Mouse (Mus musculus) G1E (cell line): ENCODE results near the gene Pappa. TPM values are rescaled to one million over a fixed set of nuclear protein-coding genes. Genes with fewer than 3 reads are reported as not detected.

Experiments used
- ATAC-seq: 2 replicates; pipeline ENCODE4 v1.8.0; 2016; ENCODE audit warnings: mild to moderate bottlenecking; ENCODE audit not compliant: insufficient number of reproducible peaks, poor library complexity, low FRiP score, severe bottlenecking; ENCODE audit errors: extremely low read depth
- DNase-seq: peaks from one replicate; pipeline ENCODE4 v3.0.0; 2012; ENCODE audit warnings: low spot score
- H3K27me3 ChIP-seq: 2 replicates; pipeline ENCODE4 v1.6.1; 2012; ENCODE audit warnings: mild to moderate bottlenecking, low read length, inconsistent platforms; ENCODE audit not compliant: insufficient read depth
- H3K36me3 ChIP-seq: replicated peaks from 2 replicates; pipeline ENCODE3; 2012; ENCODE audit warnings: mild to moderate bottlenecking, inconsistent platforms
- H3K4me1 ChIP-seq: 2 replicates; pipeline ENCODE4 v1.6.1; 2012; ENCODE audit warnings: low read depth, low read length, inconsistent platforms, mixed read lengths; ENCODE audit not compliant: insufficient read depth
- H3K4me3 ChIP-seq: 2 replicates; pipeline ENCODE4 v1.5.1; 2012; ENCODE audit warnings: low read depth, mild to moderate bottlenecking, inconsistent platforms, low read length, moderate library complexity, mixed read lengths
- H3K9me3 ChIP-seq: replicated peaks from 2 replicates; pipeline ENCODE4 v1.6.1; 2012; ENCODE audit warnings: inconsistent platforms
- CTCF ChIP-seq: IDR thresholded peaks from 2 replicates; pipeline ENCODE4 v1.5.1; 2012; ENCODE audit warnings: low read depth, low read length, inconsistent platforms, mixed read lengths
- GATA1 ChIP-seq: IDR thresholded peaks from 2 replicates; pipeline ENCODE4 v1.6.1; 2012; ENCODE audit warnings: borderline replicate concordance, low read length, inconsistent platforms, mixed read lengths
- GATA2 ChIP-seq: IDR thresholded peaks from 2 replicates; pipeline ENCODE4 v1.6.1; 2012; ENCODE audit warnings: low read depth, low read length, inconsistent platforms, borderline replicate concordance
- POLR2AphosphoS5 ChIP-seq: IDR thresholded peaks from 2 replicates; pipeline ENCODE4 v1.6.1; 2012; ENCODE audit warnings: low read depth, low read length, inconsistent platforms; ENCODE audit not compliant: insufficient replicate concordance
- TAL1 ChIP-seq: conservative IDR thresholded peaks from 2 replicates; pipeline ENCODE4 v1.6.1; 2012; ENCODE audit warnings: low read depth, low read length, inconsistent platforms, mixed read lengths
- polyA plus RNA-seq: library from polyadenylated mRNA; stranded (reverse); fragments of >175 nt; gene quantifications from 2 replicates; pipeline ENCODE4 v1.2.3, GENCODE M21; 2012
- total RNA-seq, 2 experiments: library from RNA; stranded (forward) in 1 of 2; stranded (reverse) in 1 of 2; fragments of 200-1000 nt in 1 of 2; fragments of >200 nt in 1 of 2; fragmentation: Nextera tagmentation in 1 of 2; gene quantifications; 2 replicates each; pipeline ENCODE4 v1.2.3; 2014 to 2017

Pappa gene
- total and polyA plus RNA-seq, 3 experiments = 0.05 TPM; not detected in 2

DNA sequence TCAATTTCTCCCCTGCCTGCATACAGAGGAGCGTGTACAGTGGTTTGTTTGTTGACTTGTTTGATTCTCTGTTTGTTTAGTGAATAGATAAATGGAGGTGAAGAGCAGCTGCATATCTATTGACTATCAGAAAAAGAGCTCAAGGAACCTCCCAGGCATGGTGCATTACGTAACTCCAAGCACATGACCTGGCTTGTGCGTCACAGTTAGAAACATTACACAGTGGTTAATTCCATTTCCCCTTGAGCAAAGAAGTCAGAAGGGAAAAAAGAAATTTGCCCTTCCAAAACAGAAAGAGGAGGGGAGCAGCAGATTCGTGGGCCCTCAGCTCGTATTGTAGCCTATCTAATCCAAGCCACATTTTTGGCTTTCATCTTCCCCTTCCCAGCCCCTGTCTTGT is 11.1 kb downstream of the Pappa start:
- H3K36me3 ChIP-seq = no peaks in the 10 kb centered on the region
- H3K4me1 ChIP-seq = no peaks in the 10 kb centered on the region
- H3K4me3 ChIP-seq = no peak overlapping the region
- DNase-seq = no peak
- no peak for TF ChIP-seq POLR2AphosphoS5
- TF ChIP-seq TAL1 = no peak
- no peak for TF ChIP-seq GATA2
- TF ChIP-seq CTCF = no peak
- no peak for TF ChIP-seq GATA1
- ATAC-seq = no peak
- H3K9me3 ChIP-seq = 0 out of 2 replicates have a peak, but pooled peaks cover 3% of the 10 kb centered on the region
- no peaks in the 10 kb centered on the region for H3K27me3 ChIP-seq

DNA sequence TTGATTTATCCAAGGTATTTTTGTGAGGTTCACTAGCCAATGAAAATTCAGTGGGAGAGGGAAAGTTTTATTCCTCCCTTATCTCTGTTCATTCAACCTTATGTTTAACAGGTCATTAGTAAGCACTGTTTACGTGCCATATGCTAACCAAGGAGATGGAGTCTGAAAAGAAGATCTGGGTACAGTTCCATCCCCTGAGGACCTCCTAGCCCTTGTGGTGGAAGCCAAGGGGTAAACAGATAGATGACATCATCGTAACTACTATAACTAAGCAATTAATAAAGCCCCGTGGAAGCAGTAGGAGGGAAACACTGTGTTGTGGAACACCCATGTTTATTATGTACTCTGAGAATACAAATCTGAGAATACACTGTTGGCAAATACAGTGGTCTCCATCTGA is 12.6 kb downstream of the Pappa start:
- no peaks in the 10 kb centered on the region for H3K4me1 ChIP-seq
- H3K4me3 ChIP-seq = no peak overlapping the region
- ATAC-seq = no peak
- H3K9me3 ChIP-seq = 0 out of 2 replicates have a peak, but pooled peaks cover 2% of the 10 kb centered on the region
- TF ChIP-seq GATA2 = no peak
- TF ChIP-seq POLR2AphosphoS5 = no peak
- no peak for TF ChIP-seq GATA1
- TF ChIP-seq CTCF = no peak
- TF ChIP-seq TAL1 = no peak
- DNase-seq = no peak
- H3K27me3 ChIP-seq = no peaks in the 10 kb centered on the region
- no peaks in the 10 kb centered on the region for H3K36me3 ChIP-seq

DNA sequence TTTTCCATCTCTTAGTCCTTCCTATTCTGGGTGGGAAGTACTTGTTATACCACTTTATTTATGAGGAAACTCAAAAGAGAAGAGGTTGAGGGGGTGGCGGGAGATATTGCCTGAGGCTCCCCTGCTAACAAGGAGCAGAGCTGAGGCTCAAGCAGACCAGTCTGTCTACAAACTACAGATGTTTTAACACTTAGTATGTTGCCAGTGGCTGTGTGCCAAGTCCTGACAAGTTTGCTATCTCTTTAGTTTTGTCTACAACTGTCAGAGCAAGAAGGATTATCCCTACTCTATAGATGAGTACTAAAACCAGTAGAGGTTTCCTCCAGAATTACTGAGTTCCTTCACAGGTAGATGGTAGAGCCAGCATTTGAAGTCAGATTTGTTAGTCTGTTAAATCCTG is 23.0 kb downstream of the Pappa start:
- TF ChIP-seq TAL1 (no peak), POLR2AphosphoS5 (no peak), CTCF (no peak), GATA1 (no peak), GATA2 (no peak)
- DNase-seq (no peak), ATAC-seq (no peak)
- H3K36me3 ChIP-seq = no peaks in the 10 kb centered on the region
- no peaks in the 10 kb centered on the region for H3K27me3 ChIP-seq
- no peaks in the 10 kb centered on the region for H3K4me1 ChIP-seq
- no peak overlapping the region for H3K4me3 ChIP-seq
- no peaks in the 10 kb centered on the region; the same call in 1 of the 2 replicates for H3K9me3 ChIP-seq

DNA sequence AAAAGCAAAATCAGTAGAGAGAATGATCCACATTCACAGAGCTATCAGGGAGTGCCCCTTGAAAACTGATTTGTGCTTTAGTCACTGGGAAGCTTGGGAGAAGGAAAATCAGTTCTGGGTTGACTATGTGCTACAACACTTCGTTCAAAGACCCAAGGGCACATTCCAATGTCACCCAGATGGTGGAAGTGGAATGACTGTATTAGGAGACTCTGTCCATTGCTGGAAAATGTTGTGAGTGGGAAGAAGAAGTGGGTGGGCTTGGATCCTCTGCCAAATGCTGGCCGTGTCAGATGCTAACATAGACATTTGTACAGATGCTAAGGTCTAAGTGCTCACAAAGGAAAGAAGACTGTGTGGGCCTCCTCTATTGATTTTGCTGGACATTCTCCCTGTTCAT is 29.6 kb downstream of the Pappa start:
- DNase-seq (no peak), ATAC-seq (no peak)
- TF ChIP-seq GATA2 = no peak
- TF ChIP-seq POLR2AphosphoS5 = no peak
- no peak for TF ChIP-seq GATA1
- Histone ChIP-seq H3K27me3 (no peaks in the 10 kb centered on the region), H3K9me3 (peaks cover 10% of the 10 kb centered on the region), H3K4me1 (no peaks in the 10 kb centered on the region), H3K4me3 (no peak overlapping the region), H3K36me3 (no peaks in the 10 kb centered on the region)

DNA sequence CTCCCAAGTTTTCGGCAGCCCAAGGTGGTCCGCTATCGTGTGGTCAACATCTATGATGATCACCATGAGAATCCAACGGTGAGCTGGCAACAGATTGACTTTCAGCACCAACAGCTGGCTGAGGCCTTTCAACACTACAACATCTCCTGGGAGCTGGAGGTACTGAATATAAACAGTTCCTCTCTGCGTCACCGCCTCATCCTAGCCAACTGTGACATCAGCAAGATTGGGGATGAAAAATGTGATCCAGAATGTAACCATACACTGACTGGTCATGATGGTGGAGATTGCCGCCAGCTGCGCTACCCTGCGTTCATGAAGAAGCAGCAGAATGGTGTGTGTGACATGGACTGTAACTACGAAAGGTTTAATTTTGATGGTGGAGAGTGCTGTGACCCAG is 32.3 kb downstream of the Pappa start:
- DNase-seq (no peak), ATAC-seq (no peak)
- TF ChIP-seq GATA1 (no peak), TAL1 (no peak), POLR2AphosphoS5 (no peak), GATA2 (no peak), CTCF (no peak)
- H3K36me3 ChIP-seq = no peaks in the 10 kb centered on the region
- no peaks in the 10 kb centered on the region for H3K27me3 ChIP-seq
- H3K4me1 ChIP-seq = no peaks in the 10 kb centered on the region
- no peak overlapping the region for H3K4me3 ChIP-seq
- peaks cover 13% of the 10 kb centered on the region for H3K9me3 ChIP-seq

DNA sequence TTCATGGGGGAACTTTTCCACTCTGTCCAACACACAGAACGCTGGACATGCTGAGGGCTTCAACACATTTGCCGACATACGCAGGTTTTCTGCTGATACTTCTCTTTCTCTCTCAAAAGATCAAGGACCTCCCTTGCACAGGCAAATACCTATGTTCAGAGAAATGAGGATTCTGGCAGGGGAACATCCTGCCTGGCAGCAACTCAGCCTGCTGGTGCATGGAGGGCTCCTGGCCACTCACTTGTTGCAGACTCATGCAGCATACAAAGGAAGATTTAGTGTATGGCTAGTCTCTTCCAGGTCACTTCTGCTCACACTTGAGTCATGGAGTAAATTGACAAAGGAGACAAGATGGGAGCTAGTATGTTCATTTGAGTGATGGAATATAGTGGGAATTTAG is 34.7 kb downstream of the Pappa start:
- no peaks in the 10 kb centered on the region for H3K4me1 ChIP-seq
- H3K36me3 ChIP-seq = no peaks in the 10 kb centered on the region
- TF ChIP-seq CTCF (no peak), GATA2 (no peak), TAL1 (no peak), POLR2AphosphoS5 (no peak), GATA1 (no peak)
- H3K9me3 ChIP-seq = peaks cover 13% of the 10 kb centered on the region
- H3K4me3 ChIP-seq = no peak overlapping the region
- no peak for DNase-seq
- no peak for ATAC-seq
- H3K27me3 ChIP-seq = no peaks in the 10 kb centered on the region

DNA sequence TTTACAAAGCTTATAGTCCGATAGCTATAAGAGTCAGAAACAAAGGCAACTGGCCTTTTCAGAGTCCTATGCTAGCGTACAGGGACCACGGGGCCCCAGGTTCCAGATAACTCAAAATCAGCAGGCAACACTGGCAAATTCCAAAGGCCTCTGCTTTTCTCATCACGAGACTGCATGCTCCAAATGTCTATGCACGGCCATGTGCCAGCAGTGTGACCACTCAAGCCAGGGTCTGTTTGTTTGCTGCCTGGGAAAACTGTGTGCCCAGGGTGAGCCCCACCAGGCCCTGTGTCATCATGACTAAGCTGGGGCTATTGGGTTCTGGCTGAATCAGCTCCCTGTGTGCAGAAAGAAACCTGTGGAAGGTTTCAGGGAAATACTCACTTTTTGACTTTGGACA is 35.5 kb downstream of the Pappa start:
- DNase-seq (no peak), ATAC-seq (no peak)
- H3K4me1 ChIP-seq = no peaks in the 10 kb centered on the region
- H3K9me3 ChIP-seq = peaks cover 13% of the 10 kb centered on the region
- TF ChIP-seq GATA2 (no peak), GATA1 (no peak), CTCF (no peak), TAL1 (no peak), POLR2AphosphoS5 (no peak)
- no peaks in the 10 kb centered on the region for H3K27me3 ChIP-seq
- no peaks in the 10 kb centered on the region for H3K36me3 ChIP-seq
- no peak overlapping the region for H3K4me3 ChIP-seq
